Comparison of ENCODE assay signal across 10 mouse cellular contexts in the genomic region with DNA sequence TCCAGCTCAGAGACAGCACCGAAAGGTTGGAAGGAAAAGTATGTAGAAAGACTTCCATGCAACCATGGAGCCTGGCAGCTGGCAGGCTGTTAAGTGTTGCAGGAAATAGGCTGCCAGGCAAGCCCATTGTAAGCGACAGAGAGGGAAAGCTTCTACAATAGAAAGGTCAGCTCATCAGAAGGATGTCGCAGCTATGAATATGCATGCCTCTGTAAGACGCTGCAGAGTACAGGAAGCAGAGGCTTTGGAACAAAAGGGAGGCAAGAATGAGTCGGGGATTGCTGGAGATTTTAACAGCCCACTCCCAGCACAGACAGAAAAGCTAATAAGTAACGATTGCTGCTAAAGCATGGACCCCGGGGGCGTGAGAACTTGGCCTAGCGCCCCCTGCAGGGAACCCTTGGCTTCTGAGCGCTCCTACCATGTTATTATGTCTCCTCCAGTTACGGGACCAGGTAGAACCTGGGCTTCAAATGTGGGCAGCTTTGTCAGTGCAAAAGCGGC. TPM values are rescaled to one million over a fixed set of nuclear protein-coding genes. Genes with fewer than 3 reads are reported as not detected.
A peak's percentile ranks its signal among the peaks of the same experiment; 100 is the strongest.
DNase-seq lines count a peak whose midpoint lies in the region; ATAC-seq and TF ChIP-seq lines count a peak whose summit lies in the region.
"Had no signal": no experiment of that assay in that cellular context is flagged by ENCODE, and none has a peak within 500 bp of the region (broad histone marks: within the 10 kb centered on the region; RNA-seq: fewer than 3 reads in every experiment).

No protein-coding gene starts in this region.

- H3K27ac ChIP-seq in heart, embryonic 11.5 days (ENCODE audit: low read depth, low read length): peak overlapping the region; percentile 36
- peak overlapping the region; percentile 5; the same call in 1 of the 2 replicates for H3K27ac ChIP-seq in embryonic facial prominence, embryonic 13.5 days
- H3K27ac ChIP-seq in kidney, postnatal 0 days: peak overlapping the region; percentile 62; the same call in 1 of the 2 replicates
- H3K27ac ChIP-seq: liver, embryonic 13.5 days had no signal

- H3K4me1 ChIP-seq in heart, embryonic 11.5 days (ENCODE audit: control insufficient read depth, insufficient read depth, low read length): peaks cover 28% of the 10 kb centered on the region
- H3K4me1 ChIP-seq in embryonic facial prominence, embryonic 13.5 days: peaks cover 29% of the 10 kb centered on the region
- peaks cover 19% of the 10 kb centered on the region for H3K4me1 ChIP-seq in kidney, postnatal 0 days (replicated peaks; ENCODE audit: insufficient read depth, low read length)

- H3K36me3 ChIP-seq in heart, embryonic 11.5 days (ENCODE audit: control insufficient read depth, insufficient read depth, low read length): no peaks in the 10 kb centered on the region
- no peaks in the 10 kb centered on the region for H3K36me3 ChIP-seq in embryonic facial prominence, embryonic 13.5 days
- H3K36me3 ChIP-seq in kidney, postnatal 0 days (ENCODE audit: insufficient read depth, low read length): no peaks in the 10 kb centered on the region
- H3K36me3 ChIP-seq: liver, embryonic 13.5 days had no signal

- no peaks in the 10 kb centered on the region for H3K27me3 ChIP-seq in heart, embryonic 11.5 days (ENCODE audit: control insufficient read depth, insufficient read depth, low read length)
- no peaks in the 10 kb centered on the region for H3K27me3 ChIP-seq in embryonic facial prominence, embryonic 13.5 days
- no peaks in the 10 kb centered on the region for H3K27me3 ChIP-seq in kidney, postnatal 0 days (ENCODE audit: insufficient read depth, low read length)
- H3K27me3 ChIP-seq: Patski had no signal

- 27% methylated on average over 12 of the region's 12 CpGs for WGBS in heart, embryonic 11.5 days (ENCODE audit: insufficient replicate concordance)
- 22% methylated on average over 12 of the region's 12 CpGs for WGBS in embryonic facial prominence, embryonic 13.5 days
- WGBS in kidney, postnatal 0 days: 17% methylated on average over 12 of the region's 12 CpGs

- 0 out of 2 replicates have a peak overlapping the region, but pooled peaks have one; percentile 3 for H3K4me3 ChIP-seq in heart, embryonic 11.5 days (ENCODE audit: low read depth, low read length)
- H3K4me3 ChIP-seq in embryonic facial prominence, embryonic 13.5 days: no peak overlapping the region
- no peak overlapping the region for H3K4me3 ChIP-seq in kidney, postnatal 0 days (replicated peaks; ENCODE audit: low read depth, low read length)
- H3K4me3 ChIP-seq: liver, embryonic 13.5 days had no signal

- DNase-seq in heart, postnatal 25 days (ENCODE audit: low spot score): no peak
- peak; percentile 92 for DNase-seq in ES-CJ7 (ENCODE audit: low read depth, low spot score)
- DNase-seq in kidney, postnatal 0 days (ENCODE audit: low spot score): peak; percentile 37
- no peak for DNase-seq in gastrocnemius, postnatal 25 days
- no peak for DNase-seq in MN1 (ENCODE audit: low spot score)
- DNase-seq: liver, embryonic 13.5 days had no signal

- intact Hi-C loops in heart, postnatal 25 days (cut with DNase I): no loop called here

- peak; percentile 57 for TF ChIP-seq CTCF in kidney, postnatal 0 days (IDR thresholded peaks at IDR 0.05; ENCODE audit: low read depth)

- H3K4me2 ChIP-seq in heart, embryonic 11.5 days: peak overlapping the region; percentile 41
- H3K4me2 ChIP-seq in embryonic facial prominence, embryonic 13.5 days: peak overlapping the region; percentile 2; the same call in 1 of the 2 replicates
- H3K4me2 ChIP-seq in kidney, postnatal 0 days (ENCODE audit: low read length): peak overlapping the region; percentile 36
- H3K4me2 ChIP-seq: liver, embryonic 13.5 days had no signal

- H3K9me3 ChIP-seq in heart, embryonic 11.5 days (replicated peaks; ENCODE audit: control insufficient read depth, low read length): no peaks in the 10 kb centered on the region
- H3K9me3 ChIP-seq in embryonic facial prominence, embryonic 13.5 days: 0 out of 2 replicates have a peak, but pooled peaks cover 4% of the 10 kb centered on the region
- no peaks in the 10 kb centered on the region for H3K9me3 ChIP-seq in kidney, postnatal 0 days (replicated peaks; ENCODE audit: low read length)

- peak overlapping the region; percentile 44; the same call in 1 of the 2 replicates for H3K9ac ChIP-seq in heart, embryonic 11.5 days (ENCODE audit: low read depth, low read length)
- H3K9ac ChIP-seq in embryonic facial prominence, embryonic 13.5 days: no peak overlapping the region
- 0 out of 2 replicates have a peak overlapping the region, but pooled peaks have one; percentile 46 for H3K9ac ChIP-seq in kidney, postnatal 0 days (ENCODE audit: low read depth, low read length)
- H3K9ac ChIP-seq: liver, embryonic 13.5 days had no signal

- no peak for ATAC-seq in heart, embryonic 11.5 days (replicated peaks; ENCODE audit: insufficient number of reproducible peaks, low FRiP score, low TSS enrichment)
- ATAC-seq in embryonic facial prominence, embryonic 13.5 days (ENCODE audit: insufficient number of reproducible peaks, insufficient read depth, low FRiP score, low TSS enrichment, low read depth): no peak
- ATAC-seq in kidney, postnatal 0 days (replicated peaks; ENCODE audit: low FRiP score, low read depth): 0 out of 2 replicates have a peak, but pooled peaks have one; percentile 14
- ATAC-seq in monocyte, adult 5-6 weeks (replicated peaks; ENCODE audit: insufficient number of reproducible peaks, low FRiP score, low TSS enrichment, poor library complexity, severe bottlenecking): 0 out of 2 replicates have a peak, but pooled peaks have one; percentile 23
- ATAC-seq: Patski had no signal

RNA-seq across cellular contexts. Expression of a gene that starts 23.1 kb away (rescaled TPM):
- polyA plus RNA-seq in heart, embryonic 11.5 days (2014; fragmentation: Nextera tagmentation; extraction: Ambion mirVana): 6.9 and 8.2 TPM in 2 replicates
- 10 to 100 TPM; 15.0 to 15.2 TPM for total RNA-seq in heart, postnatal 25 days (2021)
- 13.6 and 15.0 TPM in 2 replicates for polyA plus RNA-seq in embryonic facial prominence, embryonic 13.5 days (2015; fragmentation: Nextera tagmentation; extraction: Ambion mirVana)
- polyA plus RNA-seq in kidney, postnatal 0 days (2015; fragmentation: Nextera tagmentation; extraction: Ambion mirVana): 6.4 and 7.3 TPM in 2 replicates
- 40.4 to 58.6 TPM (median 41.0 TPM) in 3 replicates for total RNA-seq in monocyte, adult 5-6 weeks (2017)
- 10 to 100 TPM; 16.3 to 16.7 TPM for total RNA-seq in gastrocnemius, postnatal 25 days (2021)

RNA-seq across cellular contexts. Expression of a gene that starts 41.2 kb away (rescaled TPM):
- not detected in 2 replicates for polyA plus RNA-seq in heart, embryonic 11.5 days (2014; fragmentation: Nextera tagmentation; extraction: Ambion mirVana)
- not detected for total RNA-seq in heart, postnatal 25 days (2021)
- polyA plus RNA-seq in embryonic facial prominence, embryonic 13.5 days (2015; fragmentation: Nextera tagmentation; extraction: Ambion mirVana): not detected in 2 replicates
- not detected in 2 replicates for polyA plus RNA-seq in kidney, postnatal 0 days (2015; fragmentation: Nextera tagmentation; extraction: Ambion mirVana)
- total RNA-seq in monocyte, adult 5-6 weeks (2017): 1.2 TPM in 1 of 3 replicates, not detected in the others
- total RNA-seq in gastrocnemius, postnatal 25 days (2021): not detected
- polyA plus RNA-seq: liver, embryonic 13.5 days; Patski had no signal

Comparison
In these comparisons a context has a peak if more than half of its experiments do, and no peak if none do; other contexts are left out.
1. ATAC-seq: peak in kidney, postnatal 0 days (single experiment) and monocyte, adult 5-6 weeks (single experiment); none in heart, embryonic 11.5 days (single experiment) and embryonic facial prominence, embryonic 13.5 days (single experiment).
2. H3K27ac ChIP-seq: peak in every context shown above with its lines; median percentile 62 in kidney, postnatal 0 days; 36 in heart, embryonic 11.5 days; 5 in embryonic facial prominence, embryonic 13.5 days.
3. DNase-seq: peak in ES-CJ7 (single experiment) and kidney, postnatal 0 days (single experiment); none in heart, postnatal 25 days (single experiment), gastrocnemius, postnatal 25 days (single experiment) and MN1 (single experiment).
4. Peak in every context shown above with its lines, with median percentiles within 50 percentile points of each other: H3K4me2 ChIP-seq.